Comparison of ENCODE assay signal across 25 mouse cellular contexts in genomic region chr5:115498307-115499240, GRCm38 (mm10). TPM values are rescaled to one million over a fixed set of nuclear protein-coding genes. Genes with fewer than 3 reads are reported as not detected.
DNase-seq lines count a peak whose midpoint lies in the region; ATAC-seq lines count a peak whose summit lies in the region.
"Had no signal": no experiment of that assay in that cellular context is flagged by ENCODE, and none has a peak within 500 bp of the region (broad histone marks: within the 10 kb centered on the region; RNA-seq: fewer than 3 reads in every experiment).

No protein-coding gene starts in this region.

- H3K4me3 ChIP-seq in megakaryocyte, embryonic 14.5 days (replicated peaks): peak overlapping the region; percentile 53
- H3K4me3 ChIP-seq: forebrain, embryonic 12.5 days; heart, embryonic 15.5 days; hindbrain, embryonic 15.5 days; intestine, embryonic 15.5 days; limb, embryonic 13.5 days had no signal

- ATAC-seq in megakaryocyte, adult 5-6 weeks (ENCODE audit: poor library complexity, severe bottlenecking): no peak
- no peak for ATAC-seq in CD4-positive, CD25-positive, alpha-beta regulatory T cell, adult 4 months
- ATAC-seq: intestine, embryonic 15.5 days had no signal

- DNase-seq in cerebellum, adult 18-20 months: peak; percentile 60 to 72
- no peak for DNase-seq in cerebellum, adult 11 months
- DNase-seq in ZHBTc4 (ENCODE audit: low read depth, low spot score): peak; percentile 78
- DNase-seq in layer of hippocampus, postnatal 36 days: no peak
- DNase-seq: gastrocnemius, postnatal 14 days; heart, postnatal 4 days; kidney, adult 9 months; right cerebral cortex, postnatal 25 days had no signal

- peaks cover 23% of the 10 kb centered on the region for H3K4me1 ChIP-seq in megakaryocyte, embryonic 14.5 days
- H3K4me1 ChIP-seq: hindbrain, embryonic 15.5 days had no signal

- no peaks in the 10 kb centered on the region for H3K9me3 ChIP-seq in megakaryocyte, embryonic 14.5 days
- H3K9me3 ChIP-seq: forebrain, embryonic 12.5 days; G1E; heart, embryonic 15.5 days; hindbrain, embryonic 15.5 days; intestine, embryonic 15.5 days; limb, embryonic 13.5 days had no signal

- H3K36me3 ChIP-seq in megakaryocyte, embryonic 14.5 days (replicated peaks; ENCODE audit: low read length): no peaks in the 10 kb centered on the region
- H3K36me3 ChIP-seq: forebrain, embryonic 12.5 days; G1E; heart, embryonic 15.5 days; hindbrain, embryonic 15.5 days; intestine, embryonic 15.5 days; limb, embryonic 13.5 days had no signal

- peaks cover 24% of the 10 kb centered on the region for H3K27me3 ChIP-seq in megakaryocyte, embryonic 14.5 days (replicated peaks)
- H3K27me3 ChIP-seq: forebrain, embryonic 12.5 days; heart, embryonic 15.5 days; hindbrain, embryonic 15.5 days; intestine, embryonic 15.5 days; limb, embryonic 13.5 days had no signal

RNA-seq across cellular contexts. Expression of gene Pxn, which starts 7.9 kb away (rescaled TPM):
- polyA plus RNA-seq in megakaryocyte, embryonic 14.5 days (2012; ENCODE audit: insufficient read depth, low replicate concordance): 63.1 and 67.7 TPM in 2 replicates
- 81.3 and 93.8 TPM in 2 replicates for total RNA-seq in megakaryocyte, adult 5-6 weeks (2015)
- 151 and 199 TPM in 2 replicates for total RNA-seq in megakaryocyte, adult 5-6 weeks (2017)
- polyA plus RNA-seq in CD4-positive, CD25-positive, alpha-beta regulatory T cell, adult 4 months (2017; shearing (Covaris generic)): 10 to 100 TPM; 14.5 to 23.4 TPM
- total RNA-seq in layer of hippocampus, postnatal 36 days (2021): 10 to 100 TPM; 39.8 to 46.1 TPM

RNA-seq across cellular contexts. Expression of gene Sirt4, which starts 14.0 kb away (rescaled TPM):
- polyA plus RNA-seq in megakaryocyte, embryonic 14.5 days (2012; ENCODE audit: insufficient read depth, low replicate concordance): 3.1 TPM in 1 of 2 replicates, not detected in the other
- total RNA-seq in megakaryocyte, adult 5-6 weeks (2015): 3.6 and 5.4 TPM in 2 replicates
- total RNA-seq in megakaryocyte, adult 5-6 weeks (2017): 2.0 and 3.3 TPM in 2 replicates
- polyA plus RNA-seq in CD4-positive, CD25-positive, alpha-beta regulatory T cell, adult 4 months (2017; shearing (Covaris generic)): 10 to 100 TPM in 1 of 2 experiments, 1 to 10 TPM in 1; 9.9 to 18.6 TPM
- 10 to 100 TPM; 46.4 to 50.7 TPM for total RNA-seq in layer of hippocampus, postnatal 36 days (2021)

RNA-seq across cellular contexts. Expression of gene Pla2g1b, which starts 32.5 kb away (rescaled TPM):
- polyA plus RNA-seq in megakaryocyte, embryonic 14.5 days (2012; ENCODE audit: insufficient read depth, low replicate concordance): not detected in 2 replicates
- total RNA-seq in megakaryocyte, adult 5-6 weeks (2015): not detected in 2 replicates
- not detected in 2 replicates for total RNA-seq in megakaryocyte, adult 5-6 weeks (2017)
- polyA plus RNA-seq in CD4-positive, CD25-positive, alpha-beta regulatory T cell, adult 4 months (2017; shearing (Covaris generic)): not detected
- total RNA-seq in layer of hippocampus, postnatal 36 days (2021): not detected
- total RNA-seq: G1E; gastrocnemius, postnatal 14 days; heart, adult 8-10 months; heart, postnatal 4 days; left cerebral cortex, adult 8-10 months; megakaryocyte progenitor cell, adult 5-6 weeks; midbrain, postnatal 0 days; neutrophil, adult 5-6 weeks had no signal
- polyA plus RNA-seq: forebrain, embryonic 12.5 days; frontal cortex, adult 2 months; hindbrain, embryonic 15.5 days; limb, embryonic 13.5 days; liver, embryonic 14.5 days; midbrain, postnatal 0 days; urinary bladder, adult 2 months had no signal

Comparison
In these comparisons a context has a peak if more than half of its experiments do, and no peak if none do; other contexts are left out.
1. DNase-seq: peak in cerebellum, adult 18-20 months (2 of 2) and ZHBTc4 (single experiment); none in cerebellum, adult 11 months (single experiment) and layer of hippocampus, postnatal 36 days (0 of 2).
2. RNA of gene Sirt4, which starts 14.0 kb away (total RNA-seq): 46.4 to 50.7 TPM in layer of hippocampus, postnatal 36 days; 2.0 to 5.4 TPM in megakaryocyte, adult 5-6 weeks; every median in the first group is over 4 times any median in the second.